Mouse (Mus musculus) layer of hippocampus, adult 8-10 months (tissue): ENCODE measurements around the gene Tcf15. TPM values are rescaled to one million over a fixed set of nuclear protein-coding genes. Genes with fewer than 3 reads are reported as not detected.

Source experiments
- DNase-seq, 2 experiments: peaks; one replicate each; pipeline ENCODE4 v3.0.0; 2022; ENCODE audit warnings: low spot score in 2 of 2
- total RNA-seq, 4 experiments: library from RNA; stranded (reverse); gene quantifications; 2 replicates each; pipeline ENCODE4 v1.2.4; 2022

The Tcf15 gene
- total RNA-seq, 4 experiments from 2014 or later, result 2.0 to 3.9 (median 2.7) TPM

GRCm38 (mm10) chr2:152122896-152123295 lies 20.5 kb upstream of the Tcf15 start:
- DNase-seq, result no peak

GRCm38 (mm10) chr2:152128597-152128996 lies 14.8 kb upstream of the Tcf15 start:
- no peak for DNase-seq

GRCm38 (mm10) chr2:152129778-152130177 lies 13.6 kb upstream of the Tcf15 start:
- DNase-seq, result no peak

GRCm38 (mm10) chr2:152132016-152132415 lies 11.3 kb upstream of the Tcf15 start:
- no peak for DNase-seq

GRCm38 (mm10) chr2:152132691-152133090 lies 10.7 kb upstream of the Tcf15 start:
- no peak for DNase-seq

DNA sequence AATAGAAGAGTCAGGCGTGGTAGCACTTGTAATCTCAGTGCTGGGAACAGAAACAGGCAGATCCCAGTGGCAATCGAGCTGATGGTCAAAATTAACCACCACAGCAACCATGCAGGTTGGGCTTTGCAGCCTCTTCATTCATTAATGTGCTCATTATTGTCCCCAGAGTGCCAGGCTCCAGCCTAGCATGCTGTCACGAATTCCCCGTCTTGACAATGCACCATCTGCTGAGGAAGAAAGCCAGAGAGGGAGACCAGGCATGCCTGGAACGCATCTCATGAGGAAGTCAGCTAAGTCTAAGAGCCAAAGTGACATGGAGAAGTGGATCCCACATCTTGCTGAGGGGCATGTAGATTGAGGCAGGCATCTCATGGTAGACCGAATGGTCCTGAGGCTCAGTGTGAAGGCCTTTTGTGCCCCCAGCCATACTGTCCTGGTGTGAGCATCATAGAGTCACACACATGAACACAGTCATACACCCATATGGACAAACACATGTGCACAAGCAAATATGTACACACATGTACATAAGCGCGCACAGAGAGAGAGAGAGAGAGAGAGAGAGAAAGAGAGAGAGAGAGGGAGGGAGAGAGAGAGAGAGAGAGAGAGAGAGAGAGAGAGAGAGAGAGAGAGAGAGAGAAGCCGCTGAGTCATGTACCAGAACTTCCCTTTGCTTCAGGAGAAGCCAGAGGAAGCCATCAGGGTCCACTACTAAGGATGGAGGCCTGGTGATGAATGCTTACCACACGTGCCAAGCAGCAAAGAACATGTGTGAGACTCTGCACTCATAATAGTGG lies 4.0 kb upstream of the Tcf15 start:
- peak; percentile 40 to 62 for DNase-seq

GRCm38 (mm10) chr2:152140941-152141340 lies 2.4 kb upstream of the Tcf15 start:
- no peak for DNase-seq

DNA sequence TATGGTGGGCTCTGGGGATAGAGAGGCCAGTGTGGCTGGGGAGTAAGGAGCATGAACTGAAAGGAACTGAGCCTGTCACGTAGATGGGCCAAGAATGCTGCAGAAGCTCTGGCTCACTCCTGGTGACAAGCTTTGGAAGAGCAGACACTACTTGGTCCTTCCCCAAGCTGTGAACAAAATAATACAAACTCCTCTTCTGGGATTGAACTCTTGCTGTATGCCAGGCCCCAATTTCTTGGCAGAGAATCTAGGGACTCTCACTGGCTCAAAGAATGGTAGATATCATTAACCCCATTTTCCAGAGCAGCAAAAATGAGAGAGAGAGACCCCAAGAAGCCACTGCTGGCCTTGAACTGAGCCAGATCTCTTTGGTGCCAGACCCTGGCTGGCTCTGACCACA lies 1.9 kb upstream of the Tcf15 start:
- no peak for DNase-seq

DNA sequence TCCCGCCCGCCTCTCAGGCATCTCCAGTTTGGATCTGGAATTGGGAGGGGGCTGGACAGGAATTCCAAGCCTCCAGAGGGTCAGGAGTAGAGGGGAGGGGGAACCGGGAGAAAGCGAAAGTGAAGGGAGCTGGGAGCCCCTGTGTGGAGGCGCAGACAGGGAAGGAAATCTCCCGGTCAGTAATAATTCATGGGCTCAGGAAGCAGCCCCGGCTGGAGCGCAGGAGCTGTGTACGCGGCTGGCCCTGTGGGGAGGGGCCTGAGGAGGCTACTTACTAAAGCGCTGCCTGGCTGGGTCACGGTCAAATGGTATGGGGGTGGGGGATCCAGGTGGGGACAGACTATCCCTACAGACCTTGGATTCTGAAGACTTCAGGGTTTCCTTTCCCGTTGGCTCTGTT lies 1.3 kb upstream of the Tcf15 start:
- DNase-seq, result no peak

GRCm38 (mm10) chr2:152142571-152142970 lies 790 bp upstream of the Tcf15 start:
- DNase-seq, result no peak

GRCm38 (mm10) chr2:152144158-152144450 lies 743 bp downstream of the Tcf15 start:
- DNase-seq, result no peak

DNA sequence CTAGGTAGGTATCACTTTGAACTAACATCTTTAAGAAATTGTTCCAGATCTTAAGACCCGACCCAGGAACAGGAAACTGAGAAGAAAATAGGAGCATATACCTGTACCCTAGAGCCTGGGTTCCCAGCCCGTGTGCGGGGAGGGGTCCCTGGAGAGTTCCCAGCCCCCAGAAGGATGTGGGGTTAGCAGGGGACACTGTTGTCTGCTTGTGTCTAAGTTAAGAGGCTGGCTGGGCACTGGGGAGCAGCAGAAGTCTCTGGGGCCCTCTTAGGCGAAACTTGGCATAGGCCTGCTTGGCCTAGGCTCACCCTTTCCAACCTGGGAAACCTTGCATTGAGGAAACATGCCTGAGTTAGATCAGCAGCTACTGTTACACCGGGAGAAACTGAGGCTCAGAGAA lies 1.1 kb downstream of the Tcf15 start:
- DNase-seq, result no peak

GRCm38 (mm10) chr2:152145711-152146110 lies 2.4 kb downstream of the Tcf15 start:
- no peak for DNase-seq

- DNase-seq, result no peak
Measured at GRCm38 (mm10) chr2:152147079-152147478, 3.7 kb downstream of the Tcf15 start.

- DNase-seq, result no peak
Measured at GRCm38 (mm10) chr2:152148675-152149074, 5.3 kb downstream of the Tcf15 start.

- no peak for DNase-seq
Measured at GRCm38 (mm10) chr2:152149891-152150290, 6.5 kb downstream of the Tcf15 start.

DNA sequence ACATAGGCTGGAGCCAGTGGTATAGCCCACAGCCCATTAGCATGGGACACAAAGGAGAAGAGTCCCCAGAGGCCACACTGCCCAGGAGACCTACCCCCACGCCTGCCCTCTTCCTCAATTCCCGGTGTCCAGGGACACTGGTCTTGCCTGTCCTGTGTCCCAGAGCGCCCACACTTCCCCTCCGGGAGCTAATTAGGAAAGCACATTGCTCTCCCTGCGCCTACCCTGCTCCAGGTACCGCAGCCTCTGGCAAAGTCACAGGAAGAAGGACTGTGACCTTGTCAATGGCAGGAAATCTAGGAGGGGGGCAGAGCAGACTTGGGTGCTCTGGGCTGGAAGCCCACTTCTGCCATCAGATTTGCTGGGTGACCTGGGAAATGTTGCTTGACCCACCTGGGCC lies 7.0 kb downstream of the Tcf15 start:
- DNase-seq, result no peak

DNA sequence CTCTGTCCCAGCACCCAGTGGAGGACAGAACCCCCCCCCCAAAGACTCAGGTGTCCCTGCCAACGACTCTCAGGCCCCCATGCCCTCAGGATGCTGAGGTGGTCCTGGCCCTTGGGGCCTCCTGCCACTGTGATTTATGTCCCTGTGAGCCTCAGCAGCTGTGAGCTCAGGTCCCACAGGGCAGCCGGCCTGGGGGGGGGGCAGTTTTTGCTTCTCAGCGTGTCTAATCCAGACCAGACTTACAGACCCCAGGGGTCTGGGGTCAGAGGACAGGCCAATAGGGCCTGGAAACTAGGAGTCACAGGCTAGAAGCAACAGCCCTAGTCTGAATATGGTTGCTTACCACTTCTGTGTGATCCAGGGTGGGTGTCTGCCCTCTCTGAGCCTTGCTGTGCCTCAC lies 10.0 kb downstream of the Tcf15 start:
- DNase-seq, result no peak

- DNase-seq, result no peak
Measured at GRCm38 (mm10) chr2:152155414-152156208, 12.2 kb downstream of the Tcf15 start.

- DNase-seq, result no peak
Measured at GRCm38 (mm10) chr2:152156471-152156870, 13.1 kb downstream of the Tcf15 start.

GRCm38 (mm10) chr2:152159487-152159886 lies 16.1 kb downstream of the Tcf15 start:
- no peak for DNase-seq

DNA sequence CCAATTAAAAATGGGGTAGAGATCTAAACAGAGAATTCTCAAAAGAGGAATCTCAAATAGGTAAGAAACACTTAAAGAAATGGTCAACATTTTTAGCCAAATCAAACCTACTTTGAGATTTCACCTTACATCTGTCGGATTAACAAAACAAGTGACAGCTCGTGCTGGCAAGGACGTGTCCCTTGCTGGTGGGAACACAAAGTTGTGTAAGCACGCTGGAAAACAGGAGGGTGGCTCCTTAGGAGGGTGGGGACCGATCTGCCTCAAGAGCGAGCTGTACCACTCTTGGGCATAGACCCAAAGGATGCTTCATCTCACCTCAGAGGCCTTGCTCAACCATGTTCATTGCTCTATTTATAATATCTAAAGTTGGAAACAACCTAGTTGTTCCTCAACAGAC lies 22.9 kb downstream of the Tcf15 start:
- no peak for DNase-seq

- DNase-seq, result peak; percentile 49 to 65
Measured at GRCm38 (mm10) chr2:152167851-152168290, 24.5 kb downstream of the Tcf15 start.
